Comparison of ENCODE assay signal across 15 mouse cellular contexts in the genomic region with DNA sequence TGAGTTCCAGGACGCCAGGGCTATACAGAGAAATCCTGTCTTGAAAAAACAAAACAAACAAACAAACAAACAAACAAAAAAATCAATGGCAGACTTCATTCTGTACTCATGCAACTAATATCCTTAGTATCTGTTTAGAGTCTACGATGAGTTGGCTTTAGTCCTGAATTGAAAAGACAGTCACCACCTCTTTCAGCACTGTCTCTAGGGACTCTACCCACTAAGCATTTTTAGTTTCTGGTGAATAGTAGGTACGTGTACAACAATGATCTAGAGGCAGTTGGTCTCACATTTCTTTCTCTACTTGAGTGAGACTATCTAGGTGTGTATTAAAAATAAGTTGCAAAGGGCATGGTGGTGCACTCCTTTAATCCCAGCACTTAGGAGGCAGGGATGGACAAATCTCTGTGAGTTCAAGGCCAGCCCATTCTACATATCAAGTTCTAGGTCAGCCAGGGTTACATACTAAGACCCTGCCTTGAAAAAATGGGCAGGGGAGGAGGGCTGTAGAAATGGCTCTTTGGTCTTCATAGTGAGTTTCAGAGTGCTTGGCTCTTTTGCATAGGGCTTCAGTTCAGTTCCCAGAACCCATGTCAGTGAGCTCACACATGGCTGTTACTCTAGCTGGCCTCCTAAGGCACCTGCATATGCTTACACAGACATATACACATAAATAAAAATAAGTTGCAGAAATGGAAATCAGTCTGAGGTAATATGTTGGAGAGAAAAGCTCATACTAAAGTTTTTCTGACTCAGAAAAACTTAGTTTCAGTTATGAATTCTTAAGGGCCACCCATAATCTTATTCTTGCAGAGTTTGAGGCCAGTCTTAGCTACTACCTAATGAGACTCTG.
"Had no signal": no experiment of that assay in that cellular context is flagged by ENCODE, and none has a peak within 500 bp of the region (broad histone marks: within the 10 kb centered on the region; RNA-seq: fewer than 3 reads in every experiment).

No protein-coding gene starts in this region.

- H3K4me3 ChIP-seq: neural tube, embryonic 15.5 days; stomach, embryonic 15.5 days had no signal

- DNase-seq: retina, postnatal 1 day; right cerebral cortex, adult 18-20 months; right cerebral cortex, postnatal 14 days; right cerebral cortex, postnatal 25 days; right cerebral cortex, postnatal 4 days; spleen, adult 18-20 months; thymus, adult 18-20 months; thymus, adult 2 months; thymus, postnatal 14 days; thymus, postnatal 25 days; thymus, postnatal 36 days; thymus, postnatal 4 days had no signal

- H3K27ac ChIP-seq: neural tube, embryonic 15.5 days; stomach, embryonic 15.5 days; stomach, postnatal 0 days had no signal

- H3K4me1 ChIP-seq: neural tube, embryonic 15.5 days; stomach, embryonic 15.5 days had no signal

- H3K4me2 ChIP-seq: neural tube, embryonic 15.5 days; stomach, embryonic 15.5 days had no signal

- H3K9ac ChIP-seq: neural tube, embryonic 15.5 days; stomach, embryonic 15.5 days had no signal

- H3K36me3 ChIP-seq: stomach, embryonic 15.5 days had no signal

- H3K27me3 ChIP-seq: neural tube, embryonic 15.5 days; stomach, embryonic 15.5 days had no signal

- H3K9me3 ChIP-seq: neural tube, embryonic 15.5 days; stomach, embryonic 15.5 days had no signal
